Mouse (Mus musculus): ENCODE measurements around the gene Btbd35f29. TPM values are rescaled to one million over a fixed set of nuclear protein-coding genes. Genes with fewer than 3 reads are reported as not detected.

Gene Btbd35f29
- polyA plus RNA-seq (2012; rRNA removed): not detected in 2 replicates

DNA sequence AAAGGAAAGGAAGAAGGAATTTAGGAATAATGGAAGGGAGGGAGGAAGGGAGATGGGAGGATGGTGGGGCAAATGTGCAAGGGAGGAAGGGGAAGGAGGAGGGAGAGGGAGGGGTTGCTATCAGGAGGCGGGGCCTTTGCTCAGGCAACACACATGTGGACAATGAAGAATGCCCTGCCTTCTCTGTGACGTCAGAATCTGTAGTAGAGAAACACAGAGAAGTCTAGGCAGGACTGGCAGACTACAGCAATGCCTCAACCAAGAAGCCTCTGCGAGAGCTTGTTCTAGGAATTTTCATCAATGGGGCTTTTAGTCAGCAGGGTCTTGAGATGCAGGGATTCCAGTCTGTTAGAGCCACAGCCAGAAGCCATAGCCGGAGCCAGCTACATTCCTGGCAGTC, at the start of gene Btbd35f29:
Gene Btbd35f29, plus strand, starts transcription at position 301 of the 400 bp plus-strand sequence.

Other genes starting within 250 kb of the Btbd35f29 start
- gene Spin2f, start 136.2 kb downstream of the Btbd35f29 start, polyA plus RNA-seq (2012; rRNA removed): not detected in 2 replicates
- gene Btbd35f26, start 218.8 kb downstream of the Btbd35f29 start, polyA plus RNA-seq (2012; rRNA removed): not detected in 2 replicates